Mouse (Mus musculus): Measurements from ENCODE around the gene Zfp74.

DNA sequence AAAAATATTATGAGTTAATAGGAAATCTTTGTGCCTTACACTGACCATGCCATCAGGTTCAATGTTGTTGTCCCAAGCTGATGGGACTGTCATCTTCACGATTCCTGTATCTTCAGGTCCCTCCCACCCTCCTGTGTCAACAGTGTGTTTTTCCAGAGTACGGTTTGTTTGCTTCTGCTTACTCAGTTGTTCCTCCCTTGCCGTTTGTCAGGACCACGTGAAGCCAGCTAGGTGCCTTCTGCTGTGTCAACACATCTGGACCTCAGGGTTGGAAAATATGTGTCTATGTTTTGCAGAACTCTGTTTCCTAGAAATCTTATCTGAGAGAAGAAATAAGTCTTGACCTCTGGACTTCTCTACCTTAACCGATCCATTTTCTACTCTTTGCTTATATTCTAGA is 46.7 kb upstream of the Zfp74 start:
- TF ChIP-seq CTCF (IDR thresholded peaks at IDR 0.05; ENCODE audit: low read depth) (no peak), EP300 (optimal IDR thresholded peaks at IDR 0.05) (no peak)

Data from stomach, postnatal 0 days (tissue).